Mouse (Mus musculus): ENCODE results near the gene Diaph3.

The Diaph3 gene

GRCm38 (mm10) chr14:86861277-86861946 is 279.6 kb downstream of the Diaph3 start:
- peak; percentile 40 for DNase-seq (ENCODE audit: low read depth, low spot score)

- DNase-seq (ENCODE audit: low read depth, low spot score), result no peak
Observed at GRCm38 (mm10) chr14:86847154-86847810, 293.8 kb downstream of the Diaph3 start.

- DNase-seq (ENCODE audit: low read depth, low spot score), result no peak
Observed at GRCm38 (mm10) chr14:86844075-86844474, 297.0 kb downstream of the Diaph3 start.

GRCm38 (mm10) chr14:86837642-86838041 is 303.4 kb downstream of the Diaph3 start:
- no peak for DNase-seq (ENCODE audit: low read depth, low spot score)

- DNase-seq (ENCODE audit: low read depth, low spot score), result no peak
Observed at GRCm38 (mm10) chr14:86834851-86835250, 306.2 kb downstream of the Diaph3 start.

GRCm38 (mm10) chr14:86834269-86834668 is 306.8 kb downstream of the Diaph3 start:
- no peak for DNase-seq (ENCODE audit: low read depth, low spot score)

- DNase-seq (ENCODE audit: low read depth, low spot score), result no peak
Observed at GRCm38 (mm10) chr14:86833003-86833402, 308.0 kb downstream of the Diaph3 start.

GRCm38 (mm10) chr14:86816246-86816645 is 324.8 kb downstream of the Diaph3 start:
- no peak for DNase-seq (ENCODE audit: low read depth, low spot score)

GRCm38 (mm10) chr14:86788880-86789641 is 352.0 kb downstream of the Diaph3 start:
- DNase-seq (ENCODE audit: low read depth, low spot score), result no peak

GRCm38 (mm10) chr14:86786866-86787265 is 354.2 kb downstream of the Diaph3 start:
- no peak for DNase-seq (ENCODE audit: low read depth, low spot score)

- DNase-seq (ENCODE audit: low read depth, low spot score), result peak; percentile 48
Observed at GRCm38 (mm10) chr14:86781553-86782273, 359.3 kb downstream of the Diaph3 start.

GRCm38 (mm10) chr14:86773311-86773710 is 367.7 kb downstream of the Diaph3 start:
- DNase-seq (ENCODE audit: low read depth, low spot score), result no peak

- DNase-seq (ENCODE audit: low read depth, low spot score), result no peak
Observed at GRCm38 (mm10) chr14:86772176-86773150, 368.6 kb downstream of the Diaph3 start.

GRCm38 (mm10) chr14:86764286-86764685 is 376.7 kb downstream of the Diaph3 start:
- DNase-seq (ENCODE audit: low read depth, low spot score), result no peak

GRCm38 (mm10) chr14:86757604-86758520 is 383.2 kb downstream of the Diaph3 start:
- DNase-seq (ENCODE audit: low read depth, low spot score), result no peak

GRCm38 (mm10) chr14:86757132-86757531 is 383.9 kb downstream of the Diaph3 start:
- no peak for DNase-seq (ENCODE audit: low read depth, low spot score)

GRCm38 (mm10) chr14:86750351-86750750 is 390.7 kb downstream of the Diaph3 start:
- DNase-seq (ENCODE audit: low read depth, low spot score), result no peak

GRCm38 (mm10) chr14:86749425-86749824 is 391.6 kb downstream of the Diaph3 start:
- no peak for DNase-seq (ENCODE audit: low read depth, low spot score)

GRCm38 (mm10) chr14:86748876-86749275 is 392.2 kb downstream of the Diaph3 start:
- DNase-seq (ENCODE audit: low read depth, low spot score), result no peak

- DNase-seq (ENCODE audit: low read depth, low spot score), result no peak
Observed at GRCm38 (mm10) chr14:86744523-86744922, 396.5 kb downstream of the Diaph3 start.
